ENCODE assay signal across 7 mouse cellular contexts in the genomic region with DNA sequence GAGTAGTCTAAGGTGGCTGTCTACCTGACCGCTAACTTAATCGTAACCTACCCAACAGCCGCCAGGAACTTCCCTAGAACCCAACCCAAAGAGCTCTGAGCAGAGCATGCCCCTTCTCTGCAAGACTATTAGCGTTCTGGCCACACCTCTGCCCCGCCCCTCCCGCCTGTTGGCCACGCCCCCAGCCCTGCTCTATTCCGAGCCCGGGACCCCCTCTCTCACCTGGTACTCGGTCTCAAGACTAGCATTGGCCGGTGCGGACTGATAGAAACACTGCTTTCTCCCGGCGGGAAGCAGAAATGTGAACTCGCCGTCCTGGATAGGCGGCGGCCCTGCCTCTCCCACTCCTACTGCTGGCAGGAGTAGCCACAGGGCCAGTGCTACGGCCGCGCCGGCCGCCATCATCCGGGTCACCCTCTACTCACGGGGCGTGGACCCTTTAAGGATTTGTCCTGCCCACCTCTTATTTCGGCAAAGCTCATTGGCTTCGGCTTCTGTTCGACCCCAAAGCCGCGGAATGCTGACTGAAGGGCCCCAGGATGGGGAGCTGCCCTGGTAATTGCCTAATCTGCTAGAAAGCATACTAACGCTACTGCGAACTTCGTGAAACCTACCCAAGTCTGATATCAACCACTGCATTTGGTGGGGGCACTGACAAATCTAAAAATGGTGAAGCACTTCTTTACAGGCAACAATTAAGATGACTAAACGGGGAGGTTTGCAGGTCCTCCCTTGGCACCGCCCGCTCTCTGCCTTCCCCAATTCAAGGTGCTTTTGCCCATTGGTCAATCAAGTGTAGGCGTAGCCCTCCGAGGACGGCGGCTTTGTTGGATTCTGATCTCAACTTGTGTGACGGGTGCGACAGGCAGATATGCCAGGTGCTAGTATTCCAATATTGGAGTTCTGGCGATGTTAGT. TPM values are rescaled to one million over a fixed set of nuclear protein-coding genes. Genes with fewer than 3 reads are reported as not detected.
DNase-seq lines count a peak whose midpoint lies in the region; ATAC-seq lines count a peak whose summit lies in the region.

Gene Tmed1, minus strand, starts transcription at position 481 of the 917 bp plus-strand sequence.

- no peaks in the 10 kb centered on the region for H3K27me3 ChIP-seq in embryonic facial prominence, embryonic 11.5 days (ENCODE audit: control insufficient read depth, insufficient read depth, low read length)
- no peaks in the 10 kb centered on the region for H3K27me3 ChIP-seq in limb, embryonic 10.5 days (ENCODE audit: low read depth, poor library complexity, severe bottlenecking)
- no peaks in the 10 kb centered on the region for H3K27me3 ChIP-seq in midbrain, embryonic 13.5 days

- H3K9ac ChIP-seq in embryonic facial prominence, embryonic 11.5 days (replicated peaks; ENCODE audit: low read length): peak within 1 kb of the TSS; percentile 75
- peak within 1 kb of the TSS; percentile 67 for H3K9ac ChIP-seq in midbrain, embryonic 13.5 days (replicated peaks)

- 0% methylated on average over 44 of the region's 44 CpGs for WGBS in embryonic facial prominence, embryonic 11.5 days
- WGBS in limb, embryonic 10.5 days: under 1% methylated on average over 44 of the region's 44 CpGs
- WGBS in midbrain, embryonic 13.5 days: under 1% methylated on average over 44 of the region's 44 CpGs

- peak; percentile 93 for ATAC-seq in embryonic facial prominence, embryonic 11.5 days (replicated peaks; ENCODE audit: insufficient number of reproducible peaks, low FRiP score, low TSS enrichment, low read depth)
- ATAC-seq in granulocyte monocyte progenitor cell, adult 5-6 weeks (replicated peaks; ENCODE audit: poor library complexity, severe bottlenecking): peak; percentile 85
- ATAC-seq in midbrain, embryonic 13.5 days: peak; percentile 97

- H3K9me3 ChIP-seq in embryonic facial prominence, embryonic 11.5 days (replicated peaks; ENCODE audit: control insufficient read depth, low read length): no peaks in the 10 kb centered on the region
- H3K9me3 ChIP-seq in limb, embryonic 10.5 days (replicated peaks): no peaks in the 10 kb centered on the region
- H3K9me3 ChIP-seq in midbrain, embryonic 13.5 days: no peaks in the 10 kb centered on the region

- H3K4me1 ChIP-seq in embryonic facial prominence, embryonic 11.5 days (ENCODE audit: control insufficient read depth, insufficient read depth, low read length): peaks cover 4% of the 10 kb centered on the region; the same call in 1 of the 2 replicates
- peaks cover 16% of the 10 kb centered on the region for H3K4me1 ChIP-seq in limb, embryonic 10.5 days
- H3K4me1 ChIP-seq in midbrain, embryonic 13.5 days (replicated peaks): peaks cover 16% of the 10 kb centered on the region

- peak; percentile 96 for DNase-seq in adrenal gland, postnatal 14 days
- peak; percentile 97 for DNase-seq in embryonic facial prominence, embryonic 11.5 days (ENCODE audit: low spot score)
- DNase-seq in kidney, adult 11 months: peak; percentile 98
- peak; percentile 97 for DNase-seq in limb, embryonic 10.5 days (ENCODE audit: low spot score)
- peak; percentile 84 for DNase-seq in spleen, adult 12 weeks (ENCODE audit: low spot score)

- peak within 1 kb of the TSS; percentile 56 for H3K4me2 ChIP-seq in embryonic facial prominence, embryonic 11.5 days (ENCODE audit: low read depth, low read length)
- H3K4me2 ChIP-seq in midbrain, embryonic 13.5 days (replicated peaks): peak within 1 kb of the TSS; percentile 70

- peak within 1 kb of the TSS; percentile 71 for H3K4me3 ChIP-seq in embryonic facial prominence, embryonic 11.5 days (ENCODE audit: low read depth, low read length)
- H3K4me3 ChIP-seq in limb, embryonic 10.5 days: peak within 1 kb of the TSS; percentile 75
- H3K4me3 ChIP-seq in midbrain, embryonic 13.5 days (replicated peaks): peak within 1 kb of the TSS; percentile 56

- H3K36me3 ChIP-seq in embryonic facial prominence, embryonic 11.5 days (replicated peaks; ENCODE audit: control insufficient read depth, insufficient read depth, low read depth, low read length): peaks cover 9% of the 10 kb centered on the region
- peaks cover 42% of the 10 kb centered on the region for H3K36me3 ChIP-seq in limb, embryonic 10.5 days
- H3K36me3 ChIP-seq in midbrain, embryonic 13.5 days: peaks cover 38% of the 10 kb centered on the region

- H3K27ac ChIP-seq in embryonic facial prominence, embryonic 11.5 days (replicated peaks; ENCODE audit: low read depth, low read length): peak within 1 kb of the TSS; percentile 86
- H3K27ac ChIP-seq in limb, embryonic 10.5 days: peak within 1 kb of the TSS; percentile 91
- peak within 1 kb of the TSS; percentile 84 for H3K27ac ChIP-seq in midbrain, embryonic 13.5 days

RNA-seq across cellular contexts. Expression of gene Tmed1, which starts in this region (rescaled TPM):
- 26.3 and 29.5 TPM in 2 replicates for total RNA-seq in adrenal gland, postnatal 14 days (2021)
- polyA plus RNA-seq in embryonic facial prominence, embryonic 11.5 days (2014; fragmentation: Nextera tagmentation; extraction: Ambion mirVana): 81.3 and 86.9 TPM in 2 replicates
- 8.4 and 13.9 TPM in 2 replicates for total RNA-seq in granulocyte monocyte progenitor cell, adult 5-6 weeks (2014; fragmentation: Nextera tagmentation)
- 17.4 and 23.6 TPM in 2 replicates for total RNA-seq in granulocyte monocyte progenitor cell, adult 5-6 weeks (2017)
- polyA plus RNA-seq in limb, embryonic 10.5 days (2016; fragmentation: Nextera tagmentation; extraction: Ambion mirVana): 130 and 137 TPM in 2 replicates
- polyA plus RNA-seq in midbrain, embryonic 13.5 days (2015; fragmentation: Nextera tagmentation; extraction: Ambion mirVana): 57.2 and 60.3 TPM in 2 replicates

Comparison
In these comparisons a context has a peak if more than half of its experiments do, and no peak if none do; other contexts are left out.
1. Peak in every context shown above with its lines: DNase-seq, ATAC-seq, H3K4me3 ChIP-seq and H3K27ac ChIP-seq.